Mouse (Mus musculus) liver, embryonic 11.5 days (tissue): ENCODE measurements at regions not wholly inside any gene's neighbourhood (a gene's known extent, or its start where the extent isn't known, plus 50 kb on each side); places are given as distances from the start of the nearest gene placed in this dataset.

Experiments used
- ATAC-seq: fragments of 200-750 bp; cut with Nextera tagmentation; replicated peaks from 2 replicates; pipeline ENCODE4 v1.8.0; 2017; ENCODE audit warnings: moderate number of reproducible peaks, mild to moderate bottlenecking, moderate TSS enrichment, moderate library complexity; ENCODE audit not compliant: low FRiP score
- DNase-seq: peaks from one replicate; pipeline ENCODE4 v3.0.0-alpha.2; 2017; ENCODE audit warnings: low spot score
- H3K27ac ChIP-seq: fragments of 300-500 bp; sonication (generic); 2 replicates; pipeline ENCODE4 v1.5.1; 2014; ENCODE audit warnings: mild to moderate bottlenecking, low read depth, low read length, control low read depth
- H3K27me3 ChIP-seq: fragments of 300-500 bp; sonication (generic); replicated peaks from 2 replicates; pipeline ENCODE4 v1.6.1; 2014; ENCODE audit warnings: low read length, mixed read lengths; ENCODE audit not compliant: control insufficient read depth, insufficient read depth
- H3K36me3 ChIP-seq: fragments of 300-500 bp; sonication (generic); 2 replicates; pipeline ENCODE4 v1.6.1; 2014; ENCODE audit warnings: mild to moderate bottlenecking, low read length, moderate library complexity, mixed read lengths; ENCODE audit not compliant: control insufficient read depth, insufficient read depth
- H3K4me1 ChIP-seq: fragments of 300-500 bp; sonication (generic); replicated peaks from 2 replicates; pipeline ENCODE4 v1.6.1; 2014; ENCODE audit warnings: low read length, mixed read lengths; ENCODE audit not compliant: control insufficient read depth, insufficient read depth
- H3K4me2 ChIP-seq: fragments of 300-500 bp; sonication (generic); 2 replicates; pipeline ENCODE4 v1.6.1; 2014; ENCODE audit warnings: mild to moderate bottlenecking, control low read depth, moderate library complexity
- H3K4me3 ChIP-seq: fragments of 300-500 bp; sonication (generic); 2 replicates; pipeline ENCODE4 v1.5.1; 2014; ENCODE audit warnings: low read depth, low read length, control low read depth
- H3K9ac ChIP-seq: fragments of 300-500 bp; sonication (generic); 2 replicates; pipeline ENCODE4 v1.6.1; 2014; ENCODE audit warnings: low read depth, low read length, control low read depth
- H3K9me3 ChIP-seq: fragments of 300-500 bp; sonication (generic); 2 replicates; pipeline ENCODE4 v1.6.1; 2016; ENCODE audit warnings: low read length, inconsistent platforms, mixed read lengths; ENCODE audit not compliant: control insufficient read depth
- WGBS: fragments of 180-500 bp; shearing (Covaris S2); extraction: QIAGEN DNeasy Blood & Tissue Kit; methylation state at CpG from one replicate; pipeline ENCODE4 v1.1.7; 2014; 5-methylcytosine and 5-hydroxymethylcytosine counted together

- 70% methylated on average over 5 of the region's 5 CpGs for WGBS
- no peak for ATAC-seq
- Histone ChIP-seq H3K36me3 (no peaks in the 10 kb centered on the region), H3K4me3 (no peak overlapping the region), H3K9me3 (no peaks in the 10 kb centered on the region), H3K27ac (no peak overlapping the region), H3K4me1 (no peaks in the 10 kb centered on the region), H3K9ac (no peak overlapping the region), H3K4me2 (no peak overlapping the region), H3K27me3 (no peaks in the 10 kb centered on the region)
- DNase-seq = no peak
Measured at GRCm38 (mm10) chr7:137522450-137522849, 85.0 kb downstream of the Glrx3 start.

GRCm38 (mm10) chr7:137533476-137533875 is 96.1 kb downstream of the Glrx3 start:
- Histone ChIP-seq H3K9ac (no peak overlapping the region), H3K9me3 (no peaks in the 10 kb centered on the region), H3K36me3 (no peaks in the 10 kb centered on the region), H3K4me2 (no peak overlapping the region), H3K27ac (no peak overlapping the region), H3K4me3 (no peak overlapping the region), H3K4me1 (no peaks in the 10 kb centered on the region), H3K27me3 (no peaks in the 10 kb centered on the region)
- DNase-seq (no peak), ATAC-seq (no peak)
- 75% methylated on average over 4 of the region's 4 CpGs for WGBS

- ATAC-seq (no peak), DNase-seq (no peak)
- H3K9me3 ChIP-seq = no peaks in the 10 kb centered on the region
- H3K4me3 ChIP-seq = no peak overlapping the region
- H3K36me3 ChIP-seq = no peaks in the 10 kb centered on the region
- no peak overlapping the region for H3K4me2 ChIP-seq
- WGBS = 33% methylated on average over 2 of the region's 2 CpGs
- no peak overlapping the region for H3K27ac ChIP-seq
- no peak overlapping the region for H3K9ac ChIP-seq
- H3K4me1 ChIP-seq = no peaks in the 10 kb centered on the region
- no peaks in the 10 kb centered on the region for H3K27me3 ChIP-seq
Measured at GRCm38 (mm10) chr7:137549991-137550390, 112.6 kb downstream of the Glrx3 start.

GRCm38 (mm10) chr7:137552551-137553198 is 115.3 kb downstream of the Glrx3 start:
- ATAC-seq (no peak), DNase-seq (no peak)
- no peaks in the 10 kb centered on the region for H3K36me3 ChIP-seq
- H3K4me1 ChIP-seq = no peaks in the 10 kb centered on the region
- no peak overlapping the region for H3K4me2 ChIP-seq
- H3K27ac ChIP-seq = no peak overlapping the region
- no peak overlapping the region for H3K4me3 ChIP-seq
- no peaks in the 10 kb centered on the region for H3K9me3 ChIP-seq
- H3K27me3 ChIP-seq = no peaks in the 10 kb centered on the region
- WGBS = 77% methylated on average over 5 of the region's 5 CpGs
- no peak overlapping the region for H3K9ac ChIP-seq

GRCm38 (mm10) chr7:137555481-137555880 is 118.1 kb downstream of the Glrx3 start:
- Histone ChIP-seq H3K9me3 (no peaks in the 10 kb centered on the region), H3K4me3 (no peak overlapping the region), H3K4me1 (no peaks in the 10 kb centered on the region), H3K36me3 (no peaks in the 10 kb centered on the region), H3K9ac (no peak overlapping the region), H3K27ac (no peak overlapping the region), H3K27me3 (no peaks in the 10 kb centered on the region), H3K4me2 (no peak overlapping the region)
- no peak for DNase-seq
- no peak for ATAC-seq
- WGBS = 58% methylated on average over 2 of the region's 2 CpGs

GRCm38 (mm10) chr7:137557439-137557838 is 120.0 kb downstream of the Glrx3 start:
- no peaks in the 10 kb centered on the region for H3K36me3 ChIP-seq
- no peak overlapping the region for H3K4me2 ChIP-seq
- H3K27ac ChIP-seq = no peak overlapping the region
- H3K4me1 ChIP-seq = no peaks in the 10 kb centered on the region
- H3K9me3 ChIP-seq = no peaks in the 10 kb centered on the region
- ATAC-seq (no peak), DNase-seq (no peak)
- no peak overlapping the region for H3K9ac ChIP-seq
- no peak overlapping the region for H3K4me3 ChIP-seq
- WGBS = 88% methylated on average over 3 of the region's 3 CpGs
- H3K27me3 ChIP-seq = no peaks in the 10 kb centered on the region

- Histone ChIP-seq H3K4me2 (no peak overlapping the region), H3K4me1 (no peaks in the 10 kb centered on the region), H3K4me3 (no peak overlapping the region), H3K9me3 (no peaks in the 10 kb centered on the region), H3K9ac (no peak overlapping the region), H3K36me3 (no peaks in the 10 kb centered on the region), H3K27ac (no peak overlapping the region), H3K27me3 (no peaks in the 10 kb centered on the region)
- ATAC-seq (no peak), DNase-seq (no peak)
- WGBS = 74% methylated on average over 3 of the region's 3 CpGs
Measured at GRCm38 (mm10) chr7:137558871-137559270, 121.5 kb downstream of the Glrx3 start.

- 62% methylated on average over 2 of the region's 2 CpGs for WGBS
- Histone ChIP-seq H3K9me3 (no peaks in the 10 kb centered on the region), H3K4me2 (no peak overlapping the region), H3K4me3 (no peak overlapping the region), H3K27ac (no peak overlapping the region), H3K27me3 (no peaks in the 10 kb centered on the region), H3K4me1 (no peaks in the 10 kb centered on the region), H3K36me3 (no peaks in the 10 kb centered on the region), H3K9ac (no peak overlapping the region)
- no peak for ATAC-seq
- DNase-seq = no peak
Measured at GRCm38 (mm10) chr7:137570199-137570598, 132.8 kb downstream of the Glrx3 start.

GRCm38 (mm10) chr7:137575491-137575890 is 138.1 kb downstream of the Glrx3 start:
- no peak for ATAC-seq
- WGBS = 70% methylated on average over 3 of the region's 3 CpGs

More at GRCm38 (mm10) chr7:137575491-137575890, 138.1 kb downstream of the Glrx3 start:
- no peaks in the 10 kb centered on the region for H3K4me1 ChIP-seq
- no peak overlapping the region for H3K4me2 ChIP-seq
- no peaks in the 10 kb centered on the region for H3K9me3 ChIP-seq
- H3K27ac ChIP-seq = no peak overlapping the region
- H3K9ac ChIP-seq = no peak overlapping the region
- H3K4me3 ChIP-seq = no peak overlapping the region
- DNase-seq = no peak
- H3K36me3 ChIP-seq = no peaks in the 10 kb centered on the region
- H3K27me3 ChIP-seq = no peaks in the 10 kb centered on the region
